Mouse (Mus musculus) neural tube, embryonic 11.5 days (tissue): Measurements from ENCODE around the gene Ppib. TPM values are rescaled to one million over a fixed set of nuclear protein-coding genes. Genes with fewer than 3 reads are reported as not detected.

Source experiments
- ATAC-seq: fragments of 200-750 bp; cut with Nextera tagmentation; 2 replicates; pipeline ENCODE4 v1.8.0; 2017; ENCODE audit warnings: moderate number of reproducible peaks, mild to moderate bottlenecking, moderate TSS enrichment, moderate library complexity; ENCODE audit not compliant: insufficient read depth, low FRiP score, low TSS enrichment
- DNase-seq: peaks from one replicate; pipeline ENCODE4 v3.0.0-alpha.2; 2015; ENCODE audit warnings: low spot score
- H3K27ac ChIP-seq: fragments of 300-500 bp; sonication (generic); 2 replicates; pipeline ENCODE4 v1.5.1; 2014; ENCODE audit warnings: low read depth, mild to moderate bottlenecking, low read length
- H3K27me3 ChIP-seq: fragments of 300-500 bp; sonication (generic); 2 replicates; pipeline ENCODE4 v1.6.1; 2014; ENCODE audit warnings: mild to moderate bottlenecking, low read length, mixed read lengths; ENCODE audit not compliant: control insufficient read depth, insufficient read depth
- H3K36me3 ChIP-seq: fragments of 300-500 bp; sonication (generic); 2 replicates; pipeline ENCODE4 v1.6.1; 2014; ENCODE audit warnings: mild to moderate bottlenecking, low read length, moderate library complexity, mixed read lengths; ENCODE audit not compliant: control insufficient read depth, insufficient read depth
- H3K4me1 ChIP-seq: fragments of 300-500 bp; sonication (generic); 2 replicates; pipeline ENCODE4 v1.6.1; 2014; ENCODE audit warnings: low read length, mixed read lengths; ENCODE audit not compliant: control insufficient read depth, insufficient read depth
- H3K4me2 ChIP-seq: fragments of 300-500 bp; sonication (generic); 2 replicates; pipeline ENCODE4 v1.6.1; 2014; ENCODE audit warnings: low read depth, mild to moderate bottlenecking, moderate library complexity
- H3K4me3 ChIP-seq: fragments of 300-500 bp; sonication (generic); 2 replicates; pipeline ENCODE4 v1.5.1; 2014; ENCODE audit warnings: low read depth, low read length
- H3K9ac ChIP-seq: fragments of 300-500 bp; sonication (generic); 2 replicates; pipeline ENCODE4 v1.6.1; 2014; ENCODE audit warnings: mild to moderate bottlenecking, low read length
- H3K9me3 ChIP-seq: fragments of 300-500 bp; sonication (generic); 2 replicates; pipeline ENCODE4 v1.6.1; 2016; ENCODE audit warnings: low read length; ENCODE audit not compliant: control insufficient read depth
- WGBS: fragments of 180-500 bp; shearing (Covaris S2); extraction: QIAGEN DNeasy Blood & Tissue Kit; methylation state at CpG from one replicate; pipeline ENCODE4 v1.1.7; 2014; 5-methylcytosine and 5-hydroxymethylcytosine counted together
- polyA plus RNA-seq: library from polyadenylated mRNA; unstranded; fragments of >200 nt; fragmentation: Nextera tagmentation; extraction: Ambion mirVana; gene quantifications from 2 replicates; pipeline ENCODE4 v1.2.1, GENCODE M21; 2014

Gene Ppib
- polyA plus RNA-seq, 1 experiment from 2014 or later: 517 TPM

GRCm38 (mm10) chr9:66067542-66067941, 7.5 kb downstream of the Ppib start:
- peaks cover 25% of the 10 kb centered on the region for H3K36me3 ChIP-seq
- 31% methylated on average over 5 of the region's 5 CpGs for WGBS

GRCm38 (mm10) chr9:66068056-66068455, 8.0 kb downstream of the Ppib start:
- 64% methylated on average over 4 of the region's 4 CpGs for WGBS
- no peak for ATAC-seq
- Histone ChIP-seq H3K27ac (no peak overlapping the region), H3K9ac (no peak overlapping the region), H3K4me1 (no peaks in the 10 kb centered on the region), H3K4me2 (no peak overlapping the region), H3K36me3 (peaks cover 22% of the 10 kb centered on the region), H3K4me3 (no peak overlapping the region), H3K9me3 (no peaks in the 10 kb centered on the region), H3K27me3 (peaks cover 26% of the 10 kb centered on the region)
- DNase-seq: no peak

More at GRCm38 (mm10) chr9:66067542-66067941, 7.5 kb downstream of the Ppib start:
- ATAC-seq (no peak), DNase-seq (peak; percentile 51)
- H3K27me3 ChIP-seq: peaks cover 26% of the 10 kb centered on the region
- H3K9me3 ChIP-seq: no peaks in the 10 kb centered on the region
- H3K4me3 ChIP-seq: no peak overlapping the region
- no peak overlapping the region for H3K9ac ChIP-seq
- H3K4me2 ChIP-seq: no peak overlapping the region
- H3K4me1 ChIP-seq: no peaks in the 10 kb centered on the region
- H3K27ac ChIP-seq: no peak overlapping the region

- Histone ChIP-seq H3K27me3 (peaks cover 26% of the 10 kb centered on the region), H3K4me1 (no peaks in the 10 kb centered on the region), H3K4me2 (peak overlapping the region; percentile 85), H3K36me3 (peaks cover 15% of the 10 kb centered on the region), H3K4me3 (peak overlapping the region; percentile 45), H3K9me3 (no peaks in the 10 kb centered on the region), H3K9ac (peak overlapping the region; percentile 47), H3K27ac (no peak overlapping the region)
- WGBS: under 1% methylated on average over 30 of the region's 30 CpGs
- peak; percentile 43 for DNase-seq
- no peak for ATAC-seq
These were observed 9.0 kb downstream of the Ppib start for GRCm38 (mm10) chr9:66068971-66069391.

- peaks cover 26% of the 10 kb centered on the region for H3K27me3 ChIP-seq
- 0% methylated on average over 22 of the region's 22 CpGs for WGBS
- no peaks in the 10 kb centered on the region for H3K9me3 ChIP-seq
- DNase-seq (peak; percentile 83), ATAC-seq (peak; percentile 53; the same call in 1 of the 2 replicates)
- H3K4me3 ChIP-seq: peak within 1 kb of the TSS; percentile 45
- H3K9ac ChIP-seq: peak within 1 kb of the TSS; percentile 47
- no peaks in the 10 kb centered on the region for H3K4me1 ChIP-seq
- H3K4me2 ChIP-seq: peak within 1 kb of the TSS; percentile 85
- H3K27ac ChIP-seq: no peak within 1 kb of the TSS
- peaks cover 10% of the 10 kb centered on the region for H3K36me3 ChIP-seq
These were observed 9.6 kb downstream of the Ppib start, which contains the start of gene Snx22 for GRCm38 (mm10) chr9:66069583-66069982. TSS of gene Snx22 (minus strand) at chr9:66069719.

- Histone ChIP-seq H3K9me3 (no peaks in the 10 kb centered on the region), H3K27ac (no peak overlapping the region), H3K36me3 (peaks cover 9% of the 10 kb centered on the region), H3K4me2 (no peak overlapping the region), H3K27me3 (peaks cover 26% of the 10 kb centered on the region), H3K9ac (no peak overlapping the region), H3K4me1 (no peaks in the 10 kb centered on the region), H3K4me3 (no peak overlapping the region)
- 88% methylated on average over 5 of the region's 5 CpGs for whole genome bisulfite sequencing
- DNase-seq (no peak), ATAC-seq (0 out of 2 replicates have a peak, but pooled peaks have one; percentile 38)
These were observed 10.1 kb downstream of the Ppib start for GRCm38 (mm10) chr9:66070151-66070550.

GRCm38 (mm10) chr9:66072754-66073153, 12.7 kb downstream of the Ppib start:
- no peaks in the 10 kb centered on the region for H3K9me3 ChIP-seq
- no peak overlapping the region for H3K4me3 ChIP-seq
- no peaks in the 10 kb centered on the region for H3K4me1 ChIP-seq
- H3K27me3 ChIP-seq: peaks cover 20% of the 10 kb centered on the region
- no peak overlapping the region for H3K27ac ChIP-seq
- ATAC-seq (no peak), DNase-seq (no peak)
- no peak overlapping the region for H3K9ac ChIP-seq
- whole genome bisulfite sequencing: 86% methylated on average over 7 of the region's 7 CpGs
- H3K36me3 ChIP-seq: no peaks in the 10 kb centered on the region
- H3K4me2 ChIP-seq: no peak overlapping the region

- H3K9ac ChIP-seq: no peak overlapping the region
These were observed 18.1 kb downstream of the Ppib start for GRCm38 (mm10) chr9:66078072-66078471.

GRCm38 (mm10) chr9:66078493-66078892, 18.5 kb downstream of the Ppib start:
- 17% methylated on average over 14 of the region's 14 CpGs for WGBS
- ATAC-seq: no peak
- Histone ChIP-seq H3K9ac (peak overlapping the region; percentile 7; the same call in 1 of the 2 replicates), H3K27ac (0 out of 2 replicates have a peak overlapping the region, but pooled peaks have one; percentile 2), H3K9me3 (no peaks in the 10 kb centered on the region), H3K27me3 (no peaks in the 10 kb centered on the region), H3K36me3 (no peaks in the 10 kb centered on the region), H3K4me1 (no peaks in the 10 kb centered on the region), H3K4me3 (no peak overlapping the region), H3K4me2 (no peak overlapping the region)
- DNase-seq: peak; percentile 49

More at GRCm38 (mm10) chr9:66078072-66078471, 18.1 kb downstream of the Ppib start:
- Histone ChIP-seq H3K36me3 (no peaks in the 10 kb centered on the region), H3K9me3 (no peaks in the 10 kb centered on the region), H3K4me1 (no peaks in the 10 kb centered on the region), H3K27ac (no peak overlapping the region), H3K27me3 (no peaks in the 10 kb centered on the region), H3K4me3 (no peak overlapping the region), H3K4me2 (no peak overlapping the region)
- 69% methylated on average over 3 of the region's 3 CpGs for WGBS
- DNase-seq (no peak), ATAC-seq (no peak)

GRCm38 (mm10) chr9:66080804-66081459, 20.9 kb downstream of the Ppib start:
- DNase-seq: no peak
- H3K4me3 ChIP-seq: no peak overlapping the region
- ATAC-seq: no peak
- H3K9me3 ChIP-seq: no peaks in the 10 kb centered on the region
- no peak overlapping the region for H3K4me2 ChIP-seq
- whole genome bisulfite sequencing: 61% methylated on average over 3 of the region's 3 CpGs
- H3K4me1 ChIP-seq: no peaks in the 10 kb centered on the region
- no peak overlapping the region for H3K9ac ChIP-seq
- no peaks in the 10 kb centered on the region for H3K27me3 ChIP-seq
- no peaks in the 10 kb centered on the region for H3K36me3 ChIP-seq
- H3K27ac ChIP-seq: no peak overlapping the region
